Mouse (Mus musculus): Measurements from ENCODE around the gene Rnaseh2a. TPM values are rescaled to one million over a fixed set of nuclear protein-coding genes. Genes with fewer than 3 reads are reported as not detected.
A peak's percentile ranks its signal among the peaks of the same experiment; 100 is the strongest.

The Rnaseh2a gene
- polyA plus RNA-seq, 1 experiment from 2014 or later = 47.9 TPM

- Histone ChIP-seq H3K9ac (ENCODE audit: low read depth, low read length) (peak overlapping the region; percentile 76; the same call in 1 of the 2 replicates), H3K4me1 (ENCODE audit: control insufficient read depth, insufficient read depth, low read length) (peaks cover 29% of the 10 kb centered on the region)
- ATAC-seq = no peak; the same call in 1 of the 2 replicates
These were observed 16.9 kb upstream of the Rnaseh2a start for GRCm38 (mm10) chr8:84986379-84986945.

DNA sequence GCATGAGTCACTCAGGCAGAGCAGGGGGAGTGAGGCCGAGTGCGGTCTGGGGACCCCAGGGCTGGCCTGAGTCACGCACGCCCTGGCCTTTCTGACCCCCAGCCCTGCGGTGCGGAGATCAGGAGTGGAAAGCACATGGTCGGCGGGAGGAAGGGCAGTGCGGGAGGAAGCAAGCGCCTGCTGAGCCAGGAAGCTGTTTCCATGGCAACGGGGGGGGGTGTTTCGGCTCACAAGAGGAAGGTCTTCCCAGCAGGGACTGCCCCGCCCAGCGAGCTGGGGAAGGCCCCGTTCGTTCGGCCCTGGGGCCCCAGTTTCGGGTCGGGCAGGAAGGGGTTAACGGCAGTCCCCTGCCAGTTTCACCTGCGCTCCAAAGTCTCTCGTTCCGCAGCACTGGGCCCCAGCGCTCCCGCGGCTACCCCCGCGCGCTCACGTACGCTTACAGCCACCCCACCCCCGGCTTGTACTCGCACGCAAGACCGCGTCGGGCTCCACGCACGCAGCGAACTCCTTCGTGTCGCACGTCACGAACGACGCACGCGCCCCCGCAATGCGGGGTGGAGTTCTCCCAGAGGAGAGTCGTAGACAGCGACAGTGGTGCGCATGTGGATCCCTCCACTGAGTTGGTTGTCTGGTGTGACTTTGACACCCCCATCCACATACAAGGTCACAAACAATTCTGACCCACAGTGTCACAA is 16.3 kb upstream of the Rnaseh2a start:
- Histone ChIP-seq H3K36me3 (ENCODE audit: control insufficient read depth, insufficient read depth, low read length) (no peaks in the 10 kb centered on the region), H3K4me1 (ENCODE audit: control insufficient read depth, insufficient read depth, low read length) (peaks cover 28% of the 10 kb centered on the region), H3K27ac (ENCODE audit: low read length) (peak overlapping the region; percentile 81), H3K9ac (ENCODE audit: low read depth, low read length) (peak overlapping the region; percentile 76), H3K27me3 (ENCODE audit: control insufficient read depth, insufficient read depth, low read depth, low read length) (peaks cover 4% of the 10 kb centered on the region; the same call in 1 of the 2 replicates), H3K9me3 (replicated peaks; ENCODE audit: control insufficient read depth, low read length, poor library complexity, severe bottlenecking) (no peaks in the 10 kb centered on the region), H3K4me2 (ENCODE audit: low read length) (peak overlapping the region; percentile 100), H3K4me3 (ENCODE audit: low read depth, low read length) (peak overlapping the region; percentile 56)
- under 1% methylated on average over 53 of the region's 53 CpGs for WGBS
- peak; percentile 55 for ATAC-seq

More at GRCm38 (mm10) chr8:84986379-84986945, 16.9 kb upstream of the Rnaseh2a start:
- Histone ChIP-seq H3K4me3 (ENCODE audit: low read depth, low read length) (peak overlapping the region; percentile 56), H3K9me3 (replicated peaks; ENCODE audit: control insufficient read depth, low read length, poor library complexity, severe bottlenecking) (no peaks in the 10 kb centered on the region), H3K27me3 (ENCODE audit: control insufficient read depth, insufficient read depth, low read depth, low read length) (peaks cover 4% of the 10 kb centered on the region; the same call in 1 of the 2 replicates), H3K36me3 (ENCODE audit: control insufficient read depth, insufficient read depth, low read length) (no peaks in the 10 kb centered on the region), H3K27ac (ENCODE audit: low read length) (peak overlapping the region; percentile 81), H3K4me2 (ENCODE audit: low read length) (peak overlapping the region; percentile 100)
- WGBS = 37% methylated on average over 8 of the region's 8 CpGs

DNA sequence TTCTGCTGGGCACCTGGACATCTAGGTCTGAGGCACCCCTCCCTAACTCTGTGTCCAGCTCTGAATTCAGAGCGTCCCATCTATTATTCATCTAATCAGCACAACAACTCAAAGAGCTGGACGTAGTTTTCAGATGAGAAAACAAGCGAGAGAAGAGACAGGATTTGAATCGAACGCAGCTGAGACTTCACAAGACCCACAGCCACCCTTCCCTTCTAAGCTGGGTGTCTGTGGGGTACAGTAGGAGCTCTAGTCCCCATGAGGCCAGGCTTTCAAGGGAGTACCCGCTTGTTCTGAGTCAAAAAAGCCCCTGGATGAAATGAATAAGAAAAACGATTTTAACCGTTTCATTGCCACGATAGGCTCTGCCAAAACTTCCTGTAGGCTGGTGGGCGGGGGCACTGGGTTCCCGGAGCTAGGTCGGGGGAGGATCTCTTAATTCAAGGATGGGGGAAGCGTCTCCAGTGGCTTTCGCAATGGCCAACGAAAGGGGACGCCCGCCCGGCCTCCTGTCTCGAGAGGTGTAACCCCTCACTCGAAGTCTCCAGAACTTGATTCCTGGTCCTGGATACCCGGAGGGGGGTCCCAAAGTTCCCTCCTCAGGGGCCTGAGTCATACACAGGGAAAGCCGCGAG is 15.6 kb upstream of the Rnaseh2a start:
- H3K36me3 ChIP-seq (ENCODE audit: control insufficient read depth, insufficient read depth, low read length) = no peaks in the 10 kb centered on the region
- no peaks in the 10 kb centered on the region for H3K9me3 ChIP-seq (replicated peaks; ENCODE audit: control insufficient read depth, low read length, poor library complexity, severe bottlenecking)
- peak overlapping the region; percentile 76 for H3K9ac ChIP-seq (ENCODE audit: low read depth, low read length)
- H3K4me3 ChIP-seq (ENCODE audit: low read depth, low read length) = peak overlapping the region; percentile 56
- peaks cover 4% of the 10 kb centered on the region; the same call in 1 of the 2 replicates for H3K27me3 ChIP-seq (ENCODE audit: control insufficient read depth, insufficient read depth, low read depth, low read length)
- peak overlapping the region; percentile 81 for H3K27ac ChIP-seq (ENCODE audit: low read length)
- peak overlapping the region; percentile 100 for H3K4me2 ChIP-seq (ENCODE audit: low read length)
- peaks cover 34% of the 10 kb centered on the region for H3K4me1 ChIP-seq (ENCODE audit: control insufficient read depth, insufficient read depth, low read length)
- WGBS = under 1% methylated on average over 23 of the region's 23 CpGs
- ATAC-seq = no peak

- Histone ChIP-seq H3K4me3 (ENCODE audit: low read depth, low read length) (peak overlapping the region; percentile 56; the same call in 1 of the 2 replicates), H3K4me1 (ENCODE audit: control insufficient read depth, insufficient read depth, low read length) (peaks cover 38% of the 10 kb centered on the region), H3K27ac (ENCODE audit: low read length) (peak overlapping the region; percentile 81), H3K4me2 (ENCODE audit: low read length) (peak overlapping the region; percentile 100), H3K27me3 (ENCODE audit: control insufficient read depth, insufficient read depth, low read depth, low read length) (peaks cover 4% of the 10 kb centered on the region; the same call in 1 of the 2 replicates), H3K36me3 (ENCODE audit: control insufficient read depth, insufficient read depth, low read length) (no peaks in the 10 kb centered on the region), H3K9ac (ENCODE audit: low read depth, low read length) (peak overlapping the region; percentile 76), H3K9me3 (replicated peaks; ENCODE audit: control insufficient read depth, low read length, poor library complexity, severe bottlenecking) (no peaks in the 10 kb centered on the region)
- ATAC-seq = no peak
- 15% methylated on average over 16 of the region's 16 CpGs for WGBS
These were observed 14.9 kb upstream of the Rnaseh2a start for GRCm38 (mm10) chr8:84984294-84985048.

- H3K4me2 ChIP-seq (ENCODE audit: low read length) = no peak overlapping the region
- H3K27ac ChIP-seq (ENCODE audit: low read length) = no peak overlapping the region
- peaks cover 50% of the 10 kb centered on the region for H3K4me1 ChIP-seq (ENCODE audit: control insufficient read depth, insufficient read depth, low read length)
- no peak overlapping the region for H3K9ac ChIP-seq (ENCODE audit: low read depth, low read length)
- H3K9me3 ChIP-seq (replicated peaks; ENCODE audit: control insufficient read depth, low read length, poor library complexity, severe bottlenecking) = no peaks in the 10 kb centered on the region
- WGBS = 70% methylated on average over 3 of the region's 3 CpGs
- H3K4me3 ChIP-seq (ENCODE audit: low read depth, low read length) = no peak overlapping the region
- no peaks in the 10 kb centered on the region for H3K36me3 ChIP-seq (ENCODE audit: control insufficient read depth, insufficient read depth, low read length)
- ATAC-seq = no peak
- H3K27me3 ChIP-seq (ENCODE audit: control insufficient read depth, insufficient read depth, low read depth, low read length) = peaks cover 5% of the 10 kb centered on the region; the same call in 1 of the 2 replicates
These were observed 13.0 kb upstream of the Rnaseh2a start for GRCm38 (mm10) chr8:84982499-84983011.

DNA sequence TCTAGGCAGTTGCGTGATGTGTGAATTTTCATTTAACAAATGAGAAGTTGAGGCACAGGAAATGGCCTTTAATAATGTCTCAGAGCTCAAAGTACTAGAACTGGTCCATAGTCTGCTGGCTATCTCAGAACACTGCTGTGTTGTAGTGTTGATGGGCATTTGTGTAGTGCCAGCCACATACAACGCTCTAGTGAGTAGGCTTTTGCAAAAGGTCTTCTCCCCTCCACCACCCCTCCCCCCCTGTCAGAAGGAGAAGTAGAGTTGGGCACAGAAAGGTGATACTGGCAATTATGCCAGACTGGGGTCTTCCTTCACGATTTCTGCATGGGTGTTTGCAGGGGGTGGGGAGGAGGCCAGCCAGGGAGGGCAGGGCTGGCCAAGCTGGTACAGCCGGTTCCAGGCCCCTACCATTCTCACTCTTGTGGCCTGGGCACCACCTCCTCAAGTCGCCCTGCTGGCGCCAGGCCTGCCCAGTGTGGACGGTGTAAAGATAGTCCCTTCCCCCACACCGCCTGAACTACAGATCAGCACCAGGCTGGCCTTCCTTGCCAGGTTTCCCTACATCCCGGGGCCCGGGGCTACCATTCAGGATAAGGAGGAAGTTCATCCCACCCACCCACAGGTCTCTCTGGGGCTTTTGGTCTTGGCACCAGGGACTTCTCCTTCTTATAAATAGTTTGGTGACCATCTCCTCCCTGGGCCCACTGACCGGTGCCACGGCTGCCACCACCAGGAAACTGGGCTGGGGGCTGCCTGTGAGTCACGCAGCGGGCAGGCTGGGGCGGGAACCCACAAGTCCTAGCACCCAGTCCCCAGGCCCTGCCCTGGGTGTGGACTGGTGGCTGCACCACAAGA is 12.3 kb upstream of the Rnaseh2a start:
- H3K4me2 ChIP-seq (ENCODE audit: low read length) = no peak overlapping the region
- no peak for ATAC-seq
- H3K27me3 ChIP-seq (ENCODE audit: control insufficient read depth, insufficient read depth, low read depth, low read length) = 0 out of 2 replicates have a peak, but pooled peaks cover 3% of the 10 kb centered on the region
- H3K36me3 ChIP-seq (ENCODE audit: control insufficient read depth, insufficient read depth, low read length) = no peaks in the 10 kb centered on the region
- no peak overlapping the region for H3K27ac ChIP-seq (ENCODE audit: low read length)
- WGBS = 84% methylated on average over 13 of the region's 15 CpGs
- H3K9me3 ChIP-seq (replicated peaks; ENCODE audit: control insufficient read depth, low read length, poor library complexity, severe bottlenecking) = no peaks in the 10 kb centered on the region
- peaks cover 56% of the 10 kb centered on the region for H3K4me1 ChIP-seq (ENCODE audit: control insufficient read depth, insufficient read depth, low read length)
- H3K9ac ChIP-seq (ENCODE audit: low read depth, low read length) = no peak overlapping the region
- no peak overlapping the region for H3K4me3 ChIP-seq (ENCODE audit: low read depth, low read length)

GRCm38 (mm10) chr8:84980622-84981358 is 11.2 kb upstream of the Rnaseh2a start:
- Histone ChIP-seq H3K4me2 (ENCODE audit: low read length) (peak overlapping the region; percentile 100), H3K9me3 (replicated peaks; ENCODE audit: control insufficient read depth, low read length, poor library complexity, severe bottlenecking) (no peaks in the 10 kb centered on the region), H3K9ac (ENCODE audit: low read depth, low read length) (no peak overlapping the region), H3K27me3 (ENCODE audit: control insufficient read depth, insufficient read depth, low read depth, low read length) (0 out of 2 replicates have a peak, but pooled peaks cover 3% of the 10 kb centered on the region), H3K36me3 (ENCODE audit: control insufficient read depth, insufficient read depth, low read length) (no peaks in the 10 kb centered on the region), H3K4me3 (ENCODE audit: low read depth, low read length) (no peak overlapping the region; the same call in 1 of the 2 replicates), H3K27ac (ENCODE audit: low read length) (no peak overlapping the region), H3K4me1 (ENCODE audit: control insufficient read depth, insufficient read depth, low read length) (peaks cover 62% of the 10 kb centered on the region)
- 34% methylated on average over 11 of the region's 11 CpGs for WGBS
- ATAC-seq = no peak

Data from midbrain, embryonic 16.5 days (tissue).